Mouse (Mus musculus) E14TG2a.4 (cell line): ENCODE data around the gene Vmn2r48.
"Not testable (repeated sequence)": the region's sequence is repeated elsewhere in the genome, so short reads cannot be mapped to it uniquely, and the experiment has no call there.

Experiments
- H3K27me3 ChIP-seq: 2 replicates; pipeline ENCODE4 v1.6.1; 2014; ENCODE audit warnings: low read length, control low read depth; ENCODE audit not compliant: insufficient read depth
- H3K36me3 ChIP-seq: 2 replicates; pipeline ENCODE4 v1.6.1; 2014; ENCODE audit warnings: low read length, control low read depth; ENCODE audit not compliant: insufficient read depth
- H3K4me1 ChIP-seq: replicated peaks from 2 replicates; pipeline ENCODE4 v1.6.1; 2014; ENCODE audit warnings: low read depth, low read length, control low read depth
- H3K4me3 ChIP-seq: replicated peaks from 2 replicates; pipeline ENCODE4 v1.5.1; 2014; ENCODE audit warnings: mild to moderate bottlenecking, low read length
- H3K9me3 ChIP-seq: 2 replicates; pipeline ENCODE4 v1.6.1; 2014; ENCODE audit warnings: low read length, control low read depth

The Vmn2r48 gene

DNA sequence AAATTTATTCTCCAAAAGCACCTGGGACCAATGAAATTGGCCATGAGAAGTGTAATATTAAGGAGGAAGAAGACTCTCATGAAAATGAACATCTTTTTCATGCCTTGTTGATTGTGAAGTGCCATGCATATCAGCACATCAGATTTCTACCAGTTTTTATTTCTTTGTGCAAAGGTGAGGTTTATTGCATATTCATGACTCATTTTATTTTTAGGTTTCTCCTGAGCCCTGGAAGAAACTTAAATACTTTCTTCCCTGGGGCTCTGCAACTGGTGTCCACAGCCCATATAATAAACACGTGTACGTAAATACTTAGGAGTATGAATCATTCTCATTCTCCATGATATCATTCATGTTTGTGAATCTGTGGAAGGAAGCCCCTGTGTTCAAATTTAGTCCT is at the start of gene Vmn2r48:
TSS of gene Vmn2r48 (minus strand) at position 101 of the 400 bp plus-strand sequence.
- H3K4me3 ChIP-seq, H3K36me3 ChIP-seq, H3K4me1 ChIP-seq, H3K27me3 ChIP-seq, H3K9me3 ChIP-seq: not testable (repeated sequence)

DNA sequence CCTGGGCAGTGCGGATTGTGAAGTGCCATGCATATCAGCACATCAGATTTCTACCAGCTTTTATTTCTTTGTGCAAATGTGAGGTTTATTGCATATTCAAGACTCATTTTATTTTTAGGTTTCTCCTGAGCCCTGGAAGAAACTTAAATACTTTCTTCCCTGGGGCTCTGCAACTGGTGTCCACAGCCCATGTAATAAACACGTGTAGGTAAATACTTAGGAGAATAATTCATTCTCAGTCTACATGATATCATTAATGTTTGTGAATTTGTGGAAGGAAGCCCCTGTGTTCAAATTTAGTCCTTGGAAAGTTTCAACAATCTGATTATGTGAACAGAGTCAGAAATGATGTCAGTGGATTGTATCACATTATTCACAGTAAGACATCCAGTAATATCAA is 38.8 kb upstream of the Vmn2r48 start, which contains the start of gene Vmn2r49:
TSS of gene Vmn2r49 (minus strand) at position 101 of the 400 bp plus-strand sequence.
- H3K9me3 ChIP-seq, H3K4me1 ChIP-seq, H3K4me3 ChIP-seq, H3K27me3 ChIP-seq, H3K36me3 ChIP-seq: not testable (repeated sequence)
